Mouse (Mus musculus) kidney, adult 2 months (tissue): ENCODE results near the gene Slc8a3.

Experiments
- CTCF ChIP-seq: fragments of 200-500 bp; conservative IDR thresholded peaks from 2 replicates; pipeline ENCODE4 v1.5.1; 2011; ENCODE audit warnings: low read depth, mild to moderate bottlenecking, control low read depth, low read length, moderate library complexity, mixed read lengths; ENCODE audit not compliant: insufficient read depth, insufficient read length
- POLR2A ChIP-seq: fragments of 200-500 bp; IDR thresholded peaks from one replicate; pipeline ENCODE4 v1.6.1; 2011; ENCODE audit warnings: low read depth, low read length, control low read depth

- TF ChIP-seq POLR2A (no peak), CTCF (no peak)
Measured at GRCm38 (mm10) chr12:81317811-81318210, 15.2 kb downstream of the Slc8a3 start.
